Mouse (Mus musculus): ENCODE data around the gene Sept5.

- TF ChIP-seq POLR2A (IDR thresholded peaks at IDR 0.05; ENCODE audit: control insufficient read depth, extremely low read depth, insufficient read depth, low read length, poor library complexity) (no peak), CTCF (IDR thresholded peaks at IDR 0.05; ENCODE audit: borderline replicate concordance, control insufficient read depth, extremely low read depth, insufficient read depth, low read length, poor library complexity) (no peak)
Observed at GRCm38 (mm10) chr16:18655372-18656098, 25.8 kb upstream of the Sept5 start.

Measured in thymus, adult 2 months (tissue).